Mouse (Mus musculus): ENCODE results near the gene Sult2a4.
"Not testable (repeated sequence)": the region's sequence is repeated elsewhere in the genome, so short reads cannot be mapped to it uniquely, and the experiment has no call there.

Gene Sult2a4

GRCm38 (mm10) chr7:13989507-13989906, at the start of gene Sult2a4:
Gene Sult2a4, minus strand, starts transcription at chr7:13989607.
- not testable (repeated sequence) for DNase-seq

DNA sequence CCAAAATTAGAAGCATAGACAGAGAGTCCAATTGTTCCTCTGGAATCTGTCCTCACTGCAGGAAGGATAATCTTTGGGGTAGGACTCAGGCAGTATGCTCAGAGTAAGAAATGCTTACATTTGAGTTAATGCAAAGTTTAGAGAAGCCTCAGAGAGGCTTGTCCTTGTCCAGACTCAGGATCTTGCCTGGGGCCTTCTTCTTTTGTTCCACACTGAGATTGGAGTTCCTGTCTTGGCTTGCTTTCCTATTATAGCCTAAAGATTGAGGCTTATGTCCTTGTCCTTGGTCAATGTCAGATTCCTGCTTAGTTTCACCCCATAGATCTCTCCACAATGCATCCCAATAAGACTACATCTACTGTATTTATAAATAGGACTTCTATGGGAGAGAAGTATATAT, 41.4 kb upstream of the Sult2a4 start:
- not testable (repeated sequence) for DNase-seq

- DNase-seq: no peak
Measured at GRCm38 (mm10) chr7:14013083-14013482, 23.7 kb upstream of the Sult2a4 start.

GRCm38 (mm10) chr7:14010686-14011085, 21.3 kb upstream of the Sult2a4 start:
- not testable (repeated sequence) for DNase-seq
